Mouse (Mus musculus) ZHBTc4 (cell line): ENCODE results near the gene Ptges.

ENCODE experiments used
- DNase-seq: peaks from one replicate; pipeline ENCODE4 v3.0.0-alpha.2; 2011; ENCODE audit warnings: low read depth, low spot score

Gene Ptges

GRCm38 (mm10) chr2:30901646-30902160 lies 28.0 kb downstream of the Ptges start:
- DNase-seq, result peak; percentile 82

DNA sequence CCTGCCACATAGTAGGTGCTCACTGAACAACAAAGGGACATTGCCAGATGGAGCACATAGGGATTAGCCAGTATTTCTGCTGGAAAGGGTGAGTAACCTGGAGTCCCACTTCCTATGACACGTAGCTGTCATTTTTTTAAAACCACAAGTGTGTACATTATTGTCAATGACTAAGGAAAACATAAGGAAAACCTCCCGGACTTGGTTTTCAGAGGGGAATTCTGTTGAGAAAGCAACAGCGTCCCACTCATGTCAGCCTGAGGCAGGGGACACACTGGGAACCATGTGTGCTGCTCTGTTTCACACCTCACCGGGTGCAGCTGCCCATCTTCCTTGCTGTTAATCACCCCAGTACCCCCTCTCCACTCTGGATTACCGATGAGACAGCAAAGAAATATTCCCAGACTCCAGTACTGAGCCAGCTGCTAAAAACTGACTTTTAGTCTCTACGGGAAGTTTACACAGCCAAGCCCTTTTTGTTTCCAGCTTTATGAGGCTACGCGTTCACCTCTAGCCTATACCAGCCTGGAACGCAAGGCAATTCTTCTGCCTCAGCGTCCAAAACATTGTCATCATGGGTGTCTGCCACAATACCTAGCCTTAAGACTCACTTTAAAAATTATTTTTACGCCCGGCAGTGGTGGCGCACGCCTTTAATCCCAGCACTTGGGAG lies 30.1 kb downstream of the Ptges start:
- DNase-seq, result no peak

DNA sequence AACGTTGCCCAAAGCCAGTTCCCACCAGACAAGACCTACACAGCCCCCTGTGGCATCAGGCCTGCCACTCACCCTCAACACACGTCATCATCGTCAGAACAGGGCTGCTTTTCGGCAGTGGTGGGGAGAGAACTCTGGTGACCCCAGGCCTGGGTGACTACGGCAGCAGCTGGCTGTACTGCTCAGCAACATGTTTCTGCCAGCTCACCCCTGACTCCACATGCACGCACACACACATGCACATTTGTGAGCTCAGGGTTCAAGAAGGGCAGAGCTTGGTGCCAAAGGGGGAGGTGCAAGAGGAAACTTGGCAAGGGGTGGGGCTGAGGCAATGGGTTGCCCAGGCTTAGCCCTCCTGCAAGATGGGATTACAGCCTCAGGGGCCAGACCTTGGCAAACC lies 32.4 kb downstream of the Ptges start:
- DNase-seq, result no peak

GRCm38 (mm10) chr2:30893946-30894345 lies 35.7 kb downstream of the Ptges start:
- peak; percentile 74 for DNase-seq

GRCm38 (mm10) chr2:30893399-30893798 lies 36.3 kb downstream of the Ptges start:
- DNase-seq, result no peak

GRCm38 (mm10) chr2:30891002-30891401 lies 38.7 kb downstream of the Ptges start:
- DNase-seq, result peak; percentile 88

- peak; percentile 54 for DNase-seq
Measured at GRCm38 (mm10) chr2:30885453-30886163, 44.1 kb downstream of the Ptges start.

- peak; percentile 73 for DNase-seq
Measured at GRCm38 (mm10) chr2:30884852-30885373, 44.8 kb downstream of the Ptges start.

DNA sequence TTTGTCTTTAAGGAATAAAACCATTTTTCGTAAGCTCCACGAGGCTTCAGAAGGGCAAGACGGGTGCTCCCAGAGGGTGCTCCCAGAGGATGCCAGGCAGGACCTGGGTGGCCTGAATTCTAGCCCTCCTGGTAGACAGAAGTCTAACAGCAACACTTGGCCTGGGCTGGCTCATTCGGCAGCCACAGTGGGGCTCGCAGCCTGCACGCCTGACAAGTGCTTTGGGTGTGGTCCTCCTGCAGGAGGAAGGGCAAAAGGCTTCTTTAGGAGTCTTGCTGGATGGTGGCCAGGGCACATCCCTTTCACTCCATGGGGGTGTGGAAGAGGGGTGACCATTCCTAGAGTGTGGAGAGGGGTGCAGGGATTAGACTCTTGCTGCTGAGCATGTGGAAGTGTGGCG lies 48.4 kb downstream of the Ptges start:
- DNase-seq, result peak; percentile 63

DNA sequence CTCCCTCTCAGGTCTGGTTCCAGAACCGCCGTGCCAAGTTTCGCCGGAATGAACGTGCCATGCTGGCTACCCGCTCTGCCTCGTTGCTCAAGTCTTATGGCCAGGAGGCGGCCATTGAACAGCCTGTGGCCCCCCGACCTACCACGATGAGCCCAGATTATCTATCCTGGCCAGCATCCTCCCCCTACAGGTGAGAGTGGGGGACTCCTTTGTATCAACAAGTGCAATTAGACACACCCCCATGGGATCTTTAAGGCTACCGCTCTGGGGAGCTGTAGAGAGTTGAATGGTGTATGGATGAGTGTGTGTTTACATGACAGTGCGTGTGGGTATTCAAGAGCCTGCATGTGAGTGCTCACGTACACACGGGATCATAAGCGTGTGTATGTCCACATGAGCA lies 50.2 kb downstream of the Ptges start:
- DNase-seq, result peak; percentile 34

DNA sequence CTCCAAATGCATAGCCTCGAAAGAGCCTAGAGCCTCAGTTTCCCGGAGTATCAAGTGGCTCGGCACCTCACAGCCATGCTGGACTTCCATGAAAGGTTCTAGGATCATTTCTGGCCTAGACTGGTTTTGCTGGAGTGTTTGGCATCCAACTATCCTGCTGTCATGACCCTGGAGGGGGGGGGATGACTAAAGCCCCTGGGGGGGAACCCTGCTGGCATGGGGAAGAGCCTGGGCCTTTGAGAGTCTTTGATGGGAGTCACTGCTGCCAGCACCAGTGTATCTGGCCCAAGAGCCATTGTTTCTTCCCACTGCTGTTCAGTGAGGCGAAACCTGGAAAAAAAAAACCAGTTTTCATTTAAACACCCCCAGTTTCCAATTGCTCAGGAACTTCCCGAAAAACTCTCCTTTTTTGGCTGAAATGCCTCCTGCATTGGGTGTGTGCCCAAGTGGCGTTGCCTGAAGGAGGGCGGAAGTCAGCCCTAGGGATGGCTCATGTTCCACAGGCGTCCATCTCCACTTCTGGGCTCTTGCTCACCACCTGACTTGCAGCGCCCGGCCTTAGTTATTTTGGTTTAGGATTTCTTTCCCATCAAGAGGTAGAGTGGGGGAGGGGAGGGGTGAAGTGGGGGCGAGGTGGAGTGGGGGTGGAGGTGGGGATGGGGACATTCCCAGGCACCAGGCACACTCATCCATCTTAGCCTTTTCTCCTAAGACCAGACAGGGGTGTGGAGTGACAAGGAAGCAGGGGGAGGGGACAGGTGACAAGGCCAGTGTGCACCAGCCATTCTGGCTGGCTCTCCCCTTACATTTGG lies 53.8 kb downstream of the Ptges start:
- no peak for DNase-seq

DNA sequence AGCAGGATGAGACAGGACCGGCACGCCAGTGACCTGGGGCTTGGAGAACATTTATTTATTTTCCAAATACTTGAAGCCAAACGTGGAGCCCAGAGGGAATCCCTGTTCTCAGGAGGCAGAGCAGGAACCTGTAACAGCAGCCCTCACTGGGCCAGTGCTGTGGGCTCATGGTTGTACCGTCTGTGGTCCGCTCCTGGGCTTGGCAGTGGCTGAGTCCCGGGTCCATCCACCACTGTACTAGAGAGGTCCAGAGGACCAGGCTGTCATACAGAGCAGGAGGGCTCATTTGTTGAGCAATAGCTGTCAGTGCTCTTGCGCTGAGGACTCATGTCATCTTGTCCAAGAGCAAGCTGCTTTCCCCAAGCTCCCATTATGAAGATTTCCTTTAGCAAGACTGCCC lies 54.6 kb downstream of the Ptges start:
- DNase-seq, result no peak

DNA sequence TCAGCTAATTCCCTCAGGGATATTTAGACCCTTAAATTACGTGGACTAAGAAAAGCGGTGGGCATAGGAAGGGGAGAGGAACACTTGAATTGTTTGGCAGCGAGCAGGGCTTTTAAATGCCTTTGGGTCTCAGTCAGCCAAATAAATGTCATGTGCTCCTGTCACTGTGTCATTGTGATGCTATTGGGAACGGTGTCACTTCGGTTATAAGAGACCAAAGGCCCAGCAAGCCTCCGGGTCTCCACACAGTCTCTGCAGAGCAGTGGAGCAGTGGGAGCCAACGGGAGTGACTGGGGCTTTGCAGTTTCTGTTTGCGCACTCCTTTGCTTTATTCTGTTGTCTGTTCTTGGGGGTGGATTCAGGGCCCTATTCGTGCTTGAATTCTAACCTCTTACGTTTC lies 55.2 kb downstream of the Ptges start:
- no peak for DNase-seq

GRCm38 (mm10) chr2:30872669-30873068 lies 57.0 kb downstream of the Ptges start:
- DNase-seq, result no peak

GRCm38 (mm10) chr2:30870863-30871262 lies 58.8 kb downstream of the Ptges start:
- peak; percentile 76 for DNase-seq

GRCm38 (mm10) chr2:30865426-30865825 lies 64.2 kb downstream of the Ptges start:
- no peak for DNase-seq

DNA sequence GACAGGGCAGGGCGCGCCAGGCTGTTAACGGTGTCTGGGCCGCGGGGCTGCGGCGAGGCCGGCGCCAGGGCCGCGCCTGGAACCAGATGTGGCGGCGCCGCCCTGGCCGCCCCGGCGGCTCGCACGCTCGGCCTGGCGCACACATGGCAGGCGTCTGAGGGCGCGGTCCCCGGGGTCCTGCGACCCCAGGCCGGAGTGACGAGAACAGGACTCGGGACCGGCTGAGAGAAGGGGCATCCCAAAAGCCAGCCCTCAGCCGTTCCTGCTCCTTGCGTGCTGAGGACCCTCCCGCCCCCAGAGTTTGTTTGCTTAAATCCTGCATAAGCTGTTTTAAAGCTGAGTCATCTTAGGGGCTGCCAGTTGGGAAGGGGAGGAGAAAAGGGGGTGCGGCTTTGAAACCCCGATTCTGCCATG lies 64.7 kb downstream of the Ptges start:
- no peak for DNase-seq

- no peak for DNase-seq
Measured at GRCm38 (mm10) chr2:30863574-30863973, 66.1 kb downstream of the Ptges start.

- DNase-seq, result no peak
Measured at GRCm38 (mm10) chr2:30862081-30862480, 67.6 kb downstream of the Ptges start.

DNA sequence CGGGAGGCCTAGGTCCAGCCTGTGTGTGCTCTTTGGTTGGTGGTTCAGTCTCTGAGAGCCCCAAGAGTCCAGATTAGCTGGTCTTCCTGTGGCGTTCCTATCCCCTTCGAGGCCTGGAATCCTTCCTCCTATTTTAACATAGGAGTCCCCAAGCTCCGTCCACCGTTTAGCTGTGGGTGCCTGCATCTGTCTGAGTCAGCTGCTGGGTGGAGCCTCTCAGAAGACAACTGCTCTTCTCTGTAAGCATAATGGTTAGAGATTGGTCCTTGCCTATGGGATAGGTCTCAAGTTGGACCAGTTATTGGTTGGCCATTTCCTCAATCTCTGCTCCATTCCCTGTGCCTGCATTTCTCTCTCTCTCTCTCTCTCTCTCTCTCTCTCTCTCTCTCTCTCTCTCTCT lies 69.9 kb downstream of the Ptges start:
- DNase-seq, result no peak

DNA sequence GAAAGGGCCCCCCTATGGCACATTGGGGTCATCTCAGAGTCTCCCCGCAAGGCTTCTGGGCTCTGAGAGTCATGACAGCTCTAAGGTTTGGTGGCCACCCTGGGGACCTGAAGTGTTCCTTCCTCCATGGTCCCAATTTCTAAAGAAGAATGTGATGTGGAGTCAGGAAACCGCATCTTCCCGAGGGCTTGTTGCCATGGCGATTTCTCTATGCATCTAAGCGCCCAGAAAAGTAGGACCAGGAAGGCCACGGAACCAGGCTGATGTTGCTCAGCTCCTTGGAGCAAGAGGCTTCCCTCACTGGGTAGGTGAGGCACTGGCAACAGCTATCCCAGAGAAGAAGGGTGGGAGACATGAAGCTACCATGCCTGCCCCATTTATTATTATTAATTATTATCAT lies 72.6 kb downstream of the Ptges start:
- DNase-seq, result no peak

DNA sequence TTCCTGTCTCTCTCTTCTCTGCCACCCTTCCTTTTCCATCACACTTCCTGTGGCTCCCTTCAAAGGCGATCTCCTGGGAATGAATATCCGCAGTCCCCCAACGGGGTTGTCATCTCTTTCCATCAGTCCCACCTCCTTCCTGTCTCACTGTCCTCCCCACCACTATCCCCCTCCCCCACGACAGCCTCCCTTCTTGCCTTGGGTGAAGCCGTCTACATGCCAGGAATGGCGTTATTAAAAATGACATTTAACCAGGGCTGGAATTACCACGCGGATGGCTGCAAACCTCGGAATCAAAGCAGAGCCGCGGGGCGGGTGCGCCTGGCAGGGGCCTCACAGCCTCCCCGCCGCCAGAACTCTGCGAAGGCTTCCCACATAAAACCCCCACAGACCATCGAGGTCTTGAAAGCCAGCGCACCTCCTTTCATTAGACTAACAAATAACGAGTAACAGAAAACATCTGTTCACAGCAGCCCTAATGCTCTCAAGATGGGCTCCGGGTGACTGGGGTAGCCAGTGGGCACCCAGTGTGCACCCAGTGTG lies 76.8 kb downstream of the Ptges start:
- DNase-seq, result no peak
